Mouse (Mus musculus) myocyte (in vitro differentiated cells): ENCODE measurements around the gene Iqgap1. TPM values are rescaled to one million over a fixed set of nuclear protein-coding genes. Genes with fewer than 3 reads are reported as not detected.
A peak's percentile ranks its signal among the peaks of the same experiment; 100 is the strongest.

Experiments used
- H3K27me3 ChIP-seq: one replicate; pipeline ENCODE4 v1.6.1; 2011; ENCODE audit not compliant: control insufficient read depth, insufficient read depth, insufficient read length
- H3K36me3 ChIP-seq: one replicate; pipeline ENCODE4 v1.6.1; 2011; ENCODE audit not compliant: control insufficient read depth, insufficient read depth
- H3K4me2 ChIP-seq: one replicate; pipeline ENCODE4 v1.6.1; 2011; ENCODE audit warnings: low read depth, control low read depth
- H3K4me3 ChIP-seq: one replicate; pipeline ENCODE4 v1.5.1; 2011; ENCODE audit warnings: mild to moderate bottlenecking, control low read depth, moderate library complexity
- H3K79me2 ChIP-seq: one replicate; pipeline ENCODE4 v1.6.1; 2011; ENCODE audit not compliant: control insufficient read depth, insufficient read depth
- H3ac ChIP-seq: one replicate; pipeline ENCODE4 v1.6.1; 2011; ENCODE audit not compliant: control insufficient read depth, insufficient read length
- CEBPB ChIP-seq: IDR thresholded peaks from 2 replicates; pipeline ENCODE4 v1.6.1; 2011; ENCODE audit warnings: mild to moderate bottlenecking, moderate library complexity; ENCODE audit not compliant: poor library complexity, insufficient read depth, severe bottlenecking
- E2F4 ChIP-seq: IDR thresholded peaks from one replicate; pipeline ENCODE4 v1.6.1; 2011; ENCODE audit warnings: mild to moderate bottlenecking, control low read depth, moderate library complexity; ENCODE audit not compliant: insufficient read depth
- MAX ChIP-seq: IDR thresholded peaks from one replicate; pipeline ENCODE4 v1.6.1; 2011; ENCODE audit warnings: low read depth, mild to moderate bottlenecking, control low read depth
- MYOD1 ChIP-seq, 3 experiments: IDR thresholded peaks; one replicate each; pipeline ENCODE4 v1.6.1; 2011; ENCODE audit warnings: control low read depth in 2 of 3, low read depth in 2 of 3, mild to moderate bottlenecking in 2 of 3, moderate library complexity in 1 of 3; ENCODE audit not compliant: insufficient read length in 2 of 3, control insufficient read depth in 1 of 3
- MYOG ChIP-seq, 3 experiments: IDR thresholded peaks; one replicate each; pipeline ENCODE4 v1.6.1; 2011; ENCODE audit warnings: control low read depth in 2 of 3, low read depth in 2 of 3, mild to moderate bottlenecking in 2 of 3; ENCODE audit not compliant: insufficient read length in 2 of 3, control insufficient read depth in 1 of 3, insufficient read depth in 1 of 3
- POLR2A ChIP-seq: IDR thresholded peaks from one replicate; pipeline ENCODE4 v1.6.1; 2011; ENCODE audit warnings: low read depth, mild to moderate bottlenecking, control low read depth, moderate library complexity; ENCODE audit not compliant: insufficient read length
- POLR2AphosphoS2 ChIP-seq: IDR thresholded peaks from one replicate; pipeline ENCODE4 v1.6.1; 2011; ENCODE audit warnings: low read depth, control low read depth; ENCODE audit not compliant: insufficient read length
- REST ChIP-seq: IDR thresholded peaks from one replicate; pipeline ENCODE4 v1.6.1; 2011; ENCODE audit warnings: mild to moderate bottlenecking, control low read depth, moderate library complexity; ENCODE audit not compliant: insufficient read depth, insufficient read length
- SRF ChIP-seq: IDR thresholded peaks from one replicate; pipeline ENCODE4 v1.6.1; 2011; ENCODE audit warnings: low read depth; ENCODE audit not compliant: control insufficient read depth, insufficient read length
- TCF12 ChIP-seq: IDR thresholded peaks from one replicate; pipeline ENCODE4 v1.6.1; 2011; ENCODE audit warnings: mild to moderate bottlenecking, control low read depth; ENCODE audit not compliant: poor library complexity, insufficient read depth, severe bottlenecking
- TCF3 ChIP-seq: IDR thresholded peaks from one replicate; pipeline ENCODE4 v1.6.1; 2011; ENCODE audit warnings: low read depth, control low read depth; ENCODE audit not compliant: insufficient read length
- USF1 ChIP-seq: IDR thresholded peaks from one replicate; pipeline ENCODE4 v1.6.1; 2011; ENCODE audit warnings: low read depth, mild to moderate bottlenecking, control low read depth, moderate library complexity
- polyA plus RNA-seq: library from polyadenylated mRNA; unstranded; fragments of >200 nt; fragmentation: generic; extraction: Trizol; gene quantifications from one replicate; pipeline ENCODE4 v1.2.1, GENCODE M21; 2012; ENCODE audit warnings: missing spikeins

Gene Iqgap1
- polyA plus RNA-seq, 1 experiment = 61.7 TPM

DNA sequence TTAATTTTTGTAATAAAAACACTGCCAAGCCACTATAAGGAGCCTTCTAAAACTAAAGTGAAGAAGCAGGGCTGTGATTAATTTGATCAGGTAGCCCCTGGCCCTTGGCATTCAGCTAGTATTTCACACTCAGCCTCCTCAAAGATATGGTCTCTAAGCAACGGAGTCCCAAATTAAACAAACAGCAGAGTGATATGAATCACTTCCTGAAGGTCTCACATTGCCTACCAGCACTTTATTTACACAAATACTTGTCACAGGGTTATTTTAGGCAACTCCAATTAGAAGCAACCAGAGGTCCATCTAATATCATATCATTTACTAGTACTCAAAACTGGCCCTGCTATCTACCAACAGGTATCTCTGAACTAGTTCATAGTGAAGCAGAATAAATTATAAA is 36.7 kb downstream of the Iqgap1 start:
- Histone ChIP-seq H3K4me2 (peak overlapping the region; percentile 62), H3K79me2 (peaks cover 87% of the 10 kb centered on the region)
- no peak for TF ChIP-seq USF1

GRCm38 (mm10) chr7:80788002-80788401 is 37.8 kb downstream of the Iqgap1 start:
- H3K79me2 ChIP-seq = peaks cover 87% of the 10 kb centered on the region
- TF ChIP-seq REST = no peak
- no peak for TF ChIP-seq USF1
- no peak for TF ChIP-seq MYOG (IDR thresholded peaks at IDR 0.05; ENCODE audit: control insufficient read depth in 1 of 3, insufficient read depth in 1 of 3, insufficient read length in 2 of 3, low read depth in 2 of 3)
- no peak for TF ChIP-seq POLR2AphosphoS2
- no peak for TF ChIP-seq TCF12
- TF ChIP-seq E2F4 = no peak
- TF ChIP-seq POLR2A = no peak
- TF ChIP-seq MYOD1 (IDR thresholded peaks at IDR 0.05; ENCODE audit: control insufficient read depth in 1 of 3, insufficient read length in 2 of 3, low read depth in 2 of 3) = no peak
- no peak for TF ChIP-seq TCF3
- no peak for TF ChIP-seq CEBPB
- no peak for TF ChIP-seq SRF
- no peak for TF ChIP-seq MAX
- H3K4me2 ChIP-seq = peak overlapping the region; percentile 94
- H3K4me3 ChIP-seq = no peak overlapping the region
- no peaks in the 10 kb centered on the region for H3K27me3 ChIP-seq
- peaks cover 9% of the 10 kb centered on the region for H3K36me3 ChIP-seq
- H3ac ChIP-seq = no peak overlapping the region

More for the DNA sequence above, 36.7 kb downstream of the Iqgap1 start:
- Histone ChIP-seq H3K27me3 (no peaks in the 10 kb centered on the region), H3ac (no peak overlapping the region), H3K4me3 (no peak overlapping the region), H3K36me3 (peaks cover 15% of the 10 kb centered on the region)

- Histone ChIP-seq H3K4me2 (peak overlapping the region; percentile 94), H3ac (no peak overlapping the region), H3K79me2 (peaks cover 87% of the 10 kb centered on the region), H3K36me3 (no peaks in the 10 kb centered on the region), H3K4me3 (peak overlapping the region; percentile 7), H3K27me3 (no peaks in the 10 kb centered on the region)
- TF ChIP-seq MYOG (IDR thresholded peaks at IDR 0.05; ENCODE audit: control insufficient read depth in 1 of 3, insufficient read depth in 1 of 3, insufficient read length in 2 of 3, low read depth in 2 of 3) (peak; percentile 73 to 90 (median 74)), TCF12 (peak; percentile 56), TCF3 (peak; percentile 47), USF1 (no peak), MYOD1 (IDR thresholded peaks at IDR 0.05; ENCODE audit: control insufficient read depth in 1 of 3, insufficient read length in 2 of 3, low read depth in 2 of 3) (peak in 2 of 3 experiments; percentile 88 to 90)
Observed at GRCm38 (mm10) chr7:80786746-80787145, 39.0 kb downstream of the Iqgap1 start.

DNA sequence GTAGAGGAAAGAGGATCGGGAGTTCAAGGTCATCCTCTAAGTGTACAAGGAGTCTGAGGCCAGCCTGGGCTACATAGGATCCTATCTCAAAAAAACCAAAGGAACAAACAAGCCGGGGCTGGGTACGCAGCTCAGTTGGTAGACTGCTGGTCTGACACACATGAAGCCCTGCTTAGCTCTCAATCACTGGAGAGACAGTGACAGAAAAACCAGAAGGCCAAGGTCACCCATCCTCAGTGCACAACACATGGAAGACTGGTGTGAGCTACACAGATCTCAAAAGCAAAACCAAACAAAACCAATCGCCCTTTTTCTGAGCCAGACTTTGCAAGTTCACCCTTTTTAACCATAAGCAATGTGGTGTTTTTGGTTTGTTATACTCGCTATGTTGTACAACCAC is 41.9 kb downstream of the Iqgap1 start:
- H3K27me3 ChIP-seq = no peaks in the 10 kb centered on the region
- TF ChIP-seq E2F4 (no peak), REST (no peak), MYOD1 (IDR thresholded peaks at IDR 0.05; ENCODE audit: control insufficient read depth in 1 of 3, insufficient read length in 2 of 3, low read depth in 2 of 3) (no peak), TCF12 (no peak)
- peaks cover 87% of the 10 kb centered on the region for H3K79me2 ChIP-seq
- H3K4me2 ChIP-seq = no peak overlapping the region
- H3ac ChIP-seq = no peak overlapping the region
- H3K36me3 ChIP-seq = no peaks in the 10 kb centered on the region
- no peak overlapping the region for H3K4me3 ChIP-seq

DNA sequence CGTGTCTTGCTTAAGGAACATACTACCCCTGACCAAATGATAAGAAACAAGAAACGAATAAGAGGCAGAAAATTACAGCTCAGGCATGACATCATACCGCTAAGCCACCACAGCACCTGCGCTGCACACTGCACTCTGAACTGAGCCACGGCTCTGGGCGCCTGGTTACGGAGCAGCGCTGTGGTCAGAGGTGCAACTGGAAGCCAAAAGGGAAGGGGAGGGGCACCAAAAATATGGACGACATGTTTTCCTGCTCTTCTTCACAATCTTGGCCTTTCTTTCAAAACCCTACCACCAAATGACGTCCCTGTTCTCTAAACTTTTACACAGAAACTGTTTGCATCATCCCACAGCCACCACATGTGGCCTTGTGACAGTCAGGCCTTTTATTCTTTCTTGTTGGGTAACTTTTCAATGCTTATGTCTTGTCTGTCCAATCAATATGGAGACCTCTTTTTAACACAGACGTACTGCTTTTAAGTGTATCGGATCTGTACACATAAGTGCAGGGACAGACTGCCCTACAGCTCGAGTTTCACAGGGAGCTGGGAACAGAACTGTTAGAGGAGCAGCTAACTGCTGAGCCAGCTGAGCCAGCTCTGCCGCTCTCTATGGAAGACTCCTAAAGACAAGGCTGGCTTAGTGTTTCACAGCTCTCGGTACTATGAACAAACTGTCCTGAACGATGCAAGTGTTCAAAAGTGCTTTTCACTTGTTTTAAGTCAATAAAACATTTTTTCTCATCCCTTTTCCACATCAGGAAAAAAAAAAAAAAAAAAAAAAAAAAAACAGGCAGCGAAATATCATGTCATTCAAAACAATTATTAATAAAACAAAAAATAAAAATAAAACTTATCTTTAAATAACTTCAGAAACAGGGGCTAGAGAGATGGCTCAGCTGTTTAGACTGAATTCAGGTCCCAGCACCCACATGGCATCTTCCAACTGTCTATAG is 43.3 kb downstream of the Iqgap1 start:
- TF ChIP-seq POLR2AphosphoS2 = peak; percentile 35
- peak in 1 of 3 experiments; percentile 47 for TF ChIP-seq MYOG (IDR thresholded peaks at IDR 0.05; ENCODE audit: control insufficient read depth in 1 of 3, insufficient read depth in 1 of 3, insufficient read length in 2 of 3, low read depth in 2 of 3)
- TF ChIP-seq USF1 = no peak
- TF ChIP-seq MYOD1 (IDR thresholded peaks at IDR 0.05; ENCODE audit: control insufficient read depth in 1 of 3, insufficient read length in 2 of 3, low read depth in 2 of 3) = peak in 1 of 3 experiments; percentile 47
- no peak for TF ChIP-seq E2F4
- no peak for TF ChIP-seq TCF12
- TF ChIP-seq MAX = no peak
- no peaks in the 10 kb centered on the region for H3K36me3 ChIP-seq
- peak overlapping the region; percentile 59 for H3K4me2 ChIP-seq
- H3K79me2 ChIP-seq = peaks cover 90% of the 10 kb centered on the region
- H3K27me3 ChIP-seq = no peaks in the 10 kb centered on the region
- no peak overlapping the region for H3ac ChIP-seq
- no peak overlapping the region for H3K4me3 ChIP-seq
